In genomic region chr12:56233209-56233608, GRCm38 (mm10) we compare ENCODE assay signal across 30 mouse cellular contexts.
"Had no signal": no experiment of that assay in that cellular context is flagged by ENCODE, and none has a peak within 500 bp of the region (broad histone marks: within the 10 kb centered on the region; RNA-seq: fewer than 3 reads in every experiment).

No protein-coding gene starts in this region.

- H3K27ac ChIP-seq: limb, embryonic 10.5 days; limb, embryonic 12.5 days; limb, embryonic 13.5 days; limb, embryonic 15.5 days; liver, embryonic 12.5 days; liver, embryonic 13.5 days; liver, embryonic 14.5 days; liver, embryonic 15.5 days; lung, embryonic 15.5 days; macrophage; midbrain, embryonic 10.5 days; midbrain, embryonic 12.5 days; midbrain, embryonic 13.5 days; midbrain, embryonic 15.5 days; neural tube, embryonic 12.5 days had no signal

- ATAC-seq: liver, embryonic 12.5 days; liver, postnatal 0 days; lung, postnatal 0 days; midbrain, embryonic 13.5 days; midbrain, embryonic 15.5 days; midbrain, embryonic 16.5 days had no signal

- DNase-seq: left cerebral cortex, postnatal 4 days; liver; liver, embryonic 13.5 days; liver, postnatal 0 days; lung, adult 18-20 months; lung, adult 2 months; lung, embryonic 14.5 days; lung, postnatal 10 days; lung, postnatal 14 days; lung, postnatal 36 days; lung, postnatal 4 days; midbrain, embryonic 14.5 days had no signal

- H3K4me3 ChIP-seq: limb, embryonic 10.5 days; limb, embryonic 12.5 days; limb, embryonic 13.5 days; limb, embryonic 15.5 days; liver, embryonic 12.5 days; liver, embryonic 13.5 days; liver, embryonic 15.5 days; lung, embryonic 15.5 days; megakaryocyte, embryonic 14.5 days; midbrain, embryonic 10.5 days; midbrain, embryonic 12.5 days; midbrain, embryonic 13.5 days; midbrain, embryonic 15.5 days; myocyte; neural tube, embryonic 12.5 days had no signal

- H3K4me1 ChIP-seq: limb, embryonic 10.5 days; limb, embryonic 12.5 days; limb, embryonic 13.5 days; limb, embryonic 15.5 days; liver, embryonic 12.5 days; liver, embryonic 13.5 days; liver, embryonic 15.5 days; lung, embryonic 15.5 days; megakaryocyte, embryonic 14.5 days; midbrain, embryonic 10.5 days; midbrain, embryonic 12.5 days; midbrain, embryonic 15.5 days; neural tube, embryonic 12.5 days had no signal
